8 mouse cellular contexts compared by ENCODE assay signal in the genomic region with DNA sequence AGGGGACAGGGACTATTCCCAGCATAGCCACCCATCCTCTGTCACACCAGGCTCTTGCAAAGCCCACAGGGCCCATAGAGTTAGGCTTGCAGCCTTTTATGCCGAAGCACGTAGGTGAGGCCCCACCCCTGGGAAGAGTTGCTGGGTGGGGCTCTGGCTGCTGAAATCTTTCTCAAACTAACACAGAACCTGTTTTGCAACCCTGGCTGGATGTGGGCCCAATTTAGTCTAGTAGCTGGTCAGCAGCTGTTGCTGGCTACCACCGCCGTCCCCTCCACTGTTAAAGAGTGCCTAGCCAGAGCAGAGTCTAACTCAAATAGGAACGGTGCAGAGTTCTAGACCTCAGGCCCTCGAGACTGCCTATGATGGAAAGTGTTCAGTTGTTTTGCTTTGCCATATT. TPM values are rescaled to one million over a fixed set of nuclear protein-coding genes. Genes with fewer than 3 reads are reported as not detected.
DNase-seq lines count a peak whose midpoint lies in the region; ATAC-seq lines count a peak whose summit lies in the region.

No protein-coding gene starts in this region.

- H3K27ac ChIP-seq in embryonic facial prominence, embryonic 10.5 days (replicated peaks), result peak overlapping the region; percentile 92
- H3K27ac ChIP-seq in heart, embryonic 16.5 days (ENCODE audit: low read length), result peak overlapping the region; percentile 94

- WGBS in embryonic facial prominence, embryonic 10.5 days, result 82% methylated on average over 6 of the region's 6 CpGs
- 73% methylated on average over 6 of the region's 6 CpGs for WGBS in heart, embryonic 16.5 days

- peak overlapping the region; percentile 80; the same call in 1 of the 2 replicates for H3K9ac ChIP-seq in heart, embryonic 16.5 days (ENCODE audit: low read length)

- peaks cover 46% of the 10 kb centered on the region for H3K36me3 ChIP-seq in embryonic facial prominence, embryonic 10.5 days (replicated peaks)
- H3K36me3 ChIP-seq in heart, embryonic 16.5 days (ENCODE audit: control insufficient read depth, insufficient read depth), result peaks cover 20% of the 10 kb centered on the region

- H3K4me2 ChIP-seq in heart, embryonic 16.5 days (ENCODE audit: low read depth, low read length), result peak overlapping the region; percentile 77

- peaks cover 61% of the 10 kb centered on the region for H3K4me1 ChIP-seq in embryonic facial prominence, embryonic 10.5 days
- peaks cover 60% of the 10 kb centered on the region for H3K4me1 ChIP-seq in heart, embryonic 16.5 days (ENCODE audit: control insufficient read depth, insufficient read depth, low read length)

- no peaks in the 10 kb centered on the region for H3K27me3 ChIP-seq in embryonic facial prominence, embryonic 10.5 days (replicated peaks; ENCODE audit: low read depth, poor library complexity, severe bottlenecking)
- H3K27me3 ChIP-seq in heart, embryonic 16.5 days (ENCODE audit: control insufficient read depth, insufficient read depth, low read length), result no peaks in the 10 kb centered on the region

- peak overlapping the region; percentile 0; the same call in 1 of the 2 replicates for H3K4me3 ChIP-seq in embryonic facial prominence, embryonic 10.5 days
- H3K4me3 ChIP-seq in heart, embryonic 16.5 days (ENCODE audit: low read length), result no peak overlapping the region

- no peak for ATAC-seq in heart, embryonic 16.5 days (replicated peaks; ENCODE audit: extremely low read depth, insufficient read depth, low FRiP score)
- peak; percentile 34 for ATAC-seq in megakaryocyte, adult 5-6 weeks (ENCODE audit: poor library complexity, severe bottlenecking)

- no peaks in the 10 kb centered on the region for H3K9me3 ChIP-seq in embryonic facial prominence, embryonic 10.5 days
- no peaks in the 10 kb centered on the region for H3K9me3 ChIP-seq in heart, embryonic 16.5 days (replicated peaks; ENCODE audit: control insufficient read depth, low read length)

- DNase-seq in cerebellum, adult 11 months, result peak; percentile 9
- DNase-seq in cerebellum, adult 8-10 months, result no peak
- no peak for DNase-seq in embryonic facial prominence, embryonic 10.5 days (ENCODE audit: low spot score)
- DNase-seq in kidney, postnatal 36 days, result peak; percentile 90 to 94
- no peak for DNase-seq in layer of hippocampus, adult 9-11 months
- DNase-seq in c-Kit-positive CD71-positive TER-119-positive erythroid progenitor cells, embryonic 14.5 days (ENCODE audit: low spot score), result no peak

RNA-seq across cellular contexts. Expression of gene Pnma1, which starts 26.6 kb away (rescaled TPM):
- polyA plus RNA-seq in embryonic facial prominence, embryonic 10.5 days (2016; fragmentation: Nextera tagmentation; extraction: Ambion mirVana), result 1.3 and 1.6 TPM in 2 replicates
- 0.59 and 0.60 TPM in 2 replicates for polyA plus RNA-seq in heart, embryonic 16.5 days (2015; fragmentation: Nextera tagmentation; extraction: Ambion mirVana)
- 0.32 and 0.65 TPM in 2 replicates for total RNA-seq in megakaryocyte, adult 5-6 weeks (2015)
- total RNA-seq in megakaryocyte, adult 5-6 weeks (2017), result 0.16 and 0.73 TPM in 2 replicates

RNA-seq across cellular contexts. Expression of gene Elmsan1, which starts 43.8 kb away (rescaled TPM):
- 7.3 and 8.2 TPM in 2 replicates for polyA plus RNA-seq in embryonic facial prominence, embryonic 10.5 days (2016; fragmentation: Nextera tagmentation; extraction: Ambion mirVana)
- 7.1 and 7.5 TPM in 2 replicates for polyA plus RNA-seq in heart, embryonic 16.5 days (2015; fragmentation: Nextera tagmentation; extraction: Ambion mirVana)
- total RNA-seq in megakaryocyte, adult 5-6 weeks (2015), result 24.6 and 27.0 TPM in 2 replicates
- total RNA-seq in megakaryocyte, adult 5-6 weeks (2017), result 17.0 and 25.0 TPM in 2 replicates

Comparison
In these comparisons a context has a peak if more than half of its experiments do, and no peak if none do; other contexts are left out.
1. DNase-seq: peak in cerebellum, adult 11 months (single experiment) and kidney, postnatal 36 days (2 of 2); none in cerebellum, adult 8-10 months (single experiment), embryonic facial prominence, embryonic 10.5 days (single experiment), layer of hippocampus, adult 9-11 months (single experiment) and c-Kit-positive CD71-positive TER-119-positive erythroid progenitor cells, embryonic 14.5 days (single experiment).